Mouse (Mus musculus) liver, embryonic 12.5 days (tissue): ENCODE data around the gene Olfr544. TPM values are rescaled to one million over a fixed set of nuclear protein-coding genes. Genes with fewer than 3 reads are reported as not detected.

Experiments
- polyA plus RNA-seq: library from polyadenylated mRNA; unstranded; fragments of >200 nt; fragmentation: Nextera tagmentation; extraction: Ambion mirVana; gene quantifications from 2 replicates; pipeline ENCODE4 v1.2.1, GENCODE M21; 2016

Olfr544 gene
- polyA plus RNA-seq, 1 experiment from 2014 or later: 0.19 TPM

Other genes starting within 250 kb of the Olfr544 start
- 61.3 and 63.3 TPM in 2 replicates for gene Rhog, start 232.3 kb downstream of the Olfr544 start, polyA plus RNA-seq
- 19.5 and 19.9 TPM in 2 replicates for gene Stim1, start 220.5 kb downstream of the Olfr544 start, polyA plus RNA-seq
- 254 and 266 TPM in 2 replicates for gene Rrm1, start 46.6 kb downstream of the Olfr544 start, polyA plus RNA-seq
- gene Olfr543, start 6.6 kb downstream of the Olfr544 start, polyA plus RNA-seq: 0.33 and 0.41 TPM in 2 replicates
- not detected in 2 replicates for gene Olfr545, start 11.3 kb upstream of the Olfr544 start, polyA plus RNA-seq
- gene Olfr547, start 46.4 kb upstream of the Olfr544 start, polyA plus RNA-seq: not detected in 2 replicates
- not detected in 2 replicates for gene Olfr548-ps1, start 52.6 kb upstream of the Olfr544 start, polyA plus RNA-seq
- gene Olfr549, start 61.6 kb upstream of the Olfr544 start, polyA plus RNA-seq: not detected in 2 replicates
- 0.49 and 0.62 TPM in 2 replicates for gene Trim21, start 77.2 kb upstream of the Olfr544 start, polyA plus RNA-seq
- not detected in 2 replicates for gene Olfr550, start 83.1 kb upstream of the Olfr544 start, polyA plus RNA-seq
- gene Olfr551, start 103.6 kb upstream of the Olfr544 start, polyA plus RNA-seq: not detected in 2 replicates
- not detected in 2 replicates for gene Olfr552, start 109.5 kb upstream of the Olfr544 start, polyA plus RNA-seq
- gene Olfr553, start 129.9 kb upstream of the Olfr544 start, polyA plus RNA-seq: not detected in 2 replicates
- gene Olfr554, start 150.1 kb upstream of the Olfr544 start, polyA plus RNA-seq: not detected in 2 replicates
- gene Olfr555, start 170.5 kb upstream of the Olfr544 start, polyA plus RNA-seq: not detected in 2 replicates
- not detected in 2 replicates for gene Olfr556, start 176.6 kb upstream of the Olfr544 start, polyA plus RNA-seq
- 2.2 and 2.7 TPM in 2 replicates for gene Trim68, start 199.0 kb upstream of the Olfr544 start, polyA plus RNA-seq
- gene Olfr557, start 207.6 kb upstream of the Olfr544 start, polyA plus RNA-seq: not detected in 2 replicates
- gene Olfr558, start 213.9 kb upstream of the Olfr544 start, polyA plus RNA-seq: not detected in 2 replicates
- gene Olfr33, start 230.8 kb upstream of the Olfr544 start, polyA plus RNA-seq: not detected in 2 replicates
- not detected in 2 replicates for gene Olfr559, start 239.2 kb upstream of the Olfr544 start, polyA plus RNA-seq